Mouse (Mus musculus) right cerebral cortex, postnatal 14 days (tissue): ENCODE measurements around the gene Qars.

Source experiments
- DNase-seq: peaks from one replicate; pipeline ENCODE4 v3.0.0; 2022

Qars gene

GRCm38 (mm10) chr9:108545986-108546385 is 38.5 kb downstream of the Qars start:
- no peak for DNase-seq

- DNase-seq = no peak
Measured at GRCm38 (mm10) chr9:108546875-108547274, 39.4 kb downstream of the Qars start.

DNA sequence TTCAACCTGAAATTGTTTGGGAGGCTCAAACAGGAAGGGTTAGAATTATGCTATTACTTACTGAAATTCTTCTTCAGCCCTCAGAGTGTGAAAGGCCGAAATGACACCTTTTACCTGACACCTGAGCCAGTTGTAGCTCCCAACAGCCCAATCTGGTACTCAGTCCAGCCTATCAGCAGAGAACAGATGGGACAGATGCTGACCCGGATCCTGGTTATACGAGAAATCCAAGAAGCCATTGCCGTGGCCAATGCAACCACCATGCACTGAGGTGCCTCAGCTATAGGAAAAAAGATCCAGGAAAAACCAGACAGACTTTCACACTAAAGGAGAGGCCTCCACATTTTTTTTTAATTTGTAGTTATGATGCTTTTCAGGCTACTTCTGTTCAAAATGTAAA is 51.7 kb downstream of the Qars start:
- no peak for DNase-seq

GRCm38 (mm10) chr9:108560227-108560841 is 52.8 kb downstream of the Qars start, which contains the start of gene Impdh2:
Impdh2 (plus strand) TSS chr9:108560286.
- DNase-seq = peak; percentile 90

DNA sequence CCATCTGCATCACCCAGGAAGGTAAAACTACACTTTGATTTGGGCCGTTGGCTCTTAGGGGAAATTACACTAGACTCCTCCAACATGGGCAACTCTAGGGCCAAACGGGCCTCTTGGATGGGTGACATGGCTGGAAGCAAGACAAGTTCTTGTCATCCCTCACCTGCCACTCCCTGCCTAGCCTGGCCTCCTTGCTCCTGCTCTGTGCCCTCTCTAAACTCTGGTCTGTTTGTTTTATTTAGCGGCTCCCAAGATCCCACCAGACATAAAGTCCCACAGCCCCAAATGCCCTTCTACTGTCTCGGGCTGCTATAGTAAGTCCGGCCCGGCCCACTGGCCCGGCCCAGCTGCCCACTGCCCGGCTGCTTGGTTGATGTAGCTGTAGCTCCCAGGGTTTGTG is 56.2 kb downstream of the Qars start:
- DNase-seq = no peak

DNA sequence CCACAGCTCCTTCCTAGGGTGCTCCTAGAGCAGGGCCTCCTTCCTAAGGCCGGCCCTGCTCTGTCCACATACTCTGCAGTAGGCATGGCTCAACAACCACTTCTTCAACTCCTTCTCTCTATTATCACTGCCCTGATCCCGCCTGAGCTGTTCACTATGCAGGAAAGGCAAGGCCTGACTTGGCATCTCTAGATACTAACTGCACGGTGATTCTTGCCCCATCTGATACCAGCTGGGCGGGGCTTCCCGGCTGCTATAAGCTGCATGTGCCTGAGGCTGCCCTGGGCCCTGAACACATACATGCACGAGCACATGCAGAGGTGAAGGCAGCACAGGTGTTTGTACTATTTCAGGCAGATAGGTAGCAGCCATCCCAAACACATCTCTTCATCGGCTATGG is 56.6 kb downstream of the Qars start:
- no peak for DNase-seq
